Comparison of ENCODE assay signal across 8 mouse cellular contexts in the genomic region with DNA sequence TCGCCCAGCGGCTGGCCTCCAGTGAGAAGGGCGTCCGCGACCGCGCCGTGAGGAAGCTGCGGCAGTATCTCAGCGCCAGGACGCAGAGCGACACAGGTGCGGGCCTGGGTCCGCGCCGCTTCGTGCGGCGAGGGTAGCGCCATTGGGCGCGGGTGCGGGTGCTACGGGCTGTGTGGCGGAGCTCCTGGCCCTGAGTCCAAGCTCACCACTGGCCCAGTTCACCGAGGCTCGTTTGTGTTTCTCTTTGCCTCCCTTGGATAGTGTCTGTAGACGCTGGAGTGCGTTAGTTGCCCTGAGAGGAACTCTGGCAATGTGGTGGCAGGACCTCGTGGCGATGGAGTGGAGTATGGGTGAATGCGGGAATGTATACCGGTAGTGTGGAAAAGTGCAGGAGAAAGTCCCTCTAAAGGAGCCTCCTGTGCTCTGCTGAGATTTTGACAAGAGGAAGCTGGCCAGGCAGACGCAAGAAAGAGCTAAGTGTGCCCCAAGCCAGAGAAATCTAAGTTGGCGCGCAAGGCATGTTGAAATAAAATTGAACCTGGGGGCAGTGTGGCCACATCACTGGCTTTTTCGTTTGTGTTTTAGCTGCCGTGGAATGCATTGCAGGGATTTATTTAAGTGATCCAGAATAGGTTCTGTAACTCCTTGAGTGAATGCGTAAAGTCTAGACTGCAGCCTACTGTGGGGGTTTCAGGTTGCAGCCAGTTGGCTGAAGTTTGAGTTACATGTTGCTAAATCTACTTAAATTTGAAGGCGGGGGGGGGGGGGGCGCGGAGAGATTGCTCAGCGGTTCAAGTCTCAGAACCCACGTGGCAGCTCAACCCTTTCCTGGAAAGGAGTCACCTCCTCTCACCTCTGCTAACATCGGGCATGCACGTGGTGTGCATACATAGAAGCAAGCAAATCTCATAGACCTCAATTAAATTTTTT. TPM values are rescaled to one million over a fixed set of nuclear protein-coding genes. Genes with fewer than 3 reads are reported as not detected.
DNase-seq lines count a peak whose midpoint lies in the region; ATAC-seq and TF ChIP-seq lines count a peak whose summit lies in the region.

No protein-coding gene starts in this region.

- peak; percentile 64; the same call in 1 of the 2 replicates for ATAC-seq in midbrain, embryonic 14.5 days (ENCODE audit: low FRiP score, low TSS enrichment)

- no peaks in the 10 kb centered on the region for H3K9me3 ChIP-seq in midbrain, embryonic 14.5 days (ENCODE audit: control insufficient read depth, low read length)

- no peak for TF ChIP-seq CTCF in cerebellum, adult 2 months (IDR thresholded peaks at IDR 0.05; ENCODE audit: borderline replicate concordance, insufficient read depth, low read depth, low read length)

- H3K4me3 ChIP-seq in cerebellum, adult 2 months (replicated peaks; ENCODE audit: insufficient read depth, low read depth, low read length): peak overlapping the region; percentile 89
- peak overlapping the region; percentile 90 for H3K4me3 ChIP-seq in midbrain, embryonic 14.5 days (replicated peaks; ENCODE audit: low read depth, low read length)

- no peaks in the 10 kb centered on the region for H3K36me3 ChIP-seq in midbrain, embryonic 14.5 days (ENCODE audit: control insufficient read depth, insufficient read depth, low read length)

- no peak for DNase-seq in cerebellum, adult 2 months
- no peak for DNase-seq in cerebellum, adult 18-20 months
- peak; percentile 49 for DNase-seq in 3T3-L1 (ENCODE audit: low read depth, low spot score)
- peak; percentile 26 for DNase-seq in c-Kit-positive CD71-positive TER-119-positive erythroid progenitor cells, embryonic 14.5 days (ENCODE audit: low spot score)
- DNase-seq in induced T-regulatory cell, adult 2 months (ENCODE audit: low read depth): peak; percentile 50
- DNase-seq in midbrain, embryonic 14.5 days: peak; percentile 36
- no peak for DNase-seq in left cerebral cortex, adult 9 months (ENCODE audit: low spot score in 2 of 2)
- DNase-seq in ovary, adult 18-20 months (ENCODE audit: low spot score): no peak

- H3K4me2 ChIP-seq in midbrain, embryonic 14.5 days (ENCODE audit: low read length): peak overlapping the region; percentile 84

- 1% methylated on average over 46 of the region's 46 CpGs for WGBS in cerebellum, adult 2 months
- WGBS in midbrain, embryonic 14.5 days: under 1% methylated on average over 46 of the region's 46 CpGs

- H3K27ac ChIP-seq in cerebellum, adult 2 months (ENCODE audit: insufficient read depth, low read length): no peak overlapping the region
- peak overlapping the region; percentile 76 for H3K27ac ChIP-seq in midbrain, embryonic 14.5 days (replicated peaks; ENCODE audit: low read depth, low read length)

- no peaks in the 10 kb centered on the region for H3K27me3 ChIP-seq in cerebellum, adult 2 months (ENCODE audit: control insufficient read depth, insufficient read depth, low read length)
- H3K27me3 ChIP-seq in midbrain, embryonic 14.5 days (ENCODE audit: control insufficient read depth, insufficient read depth, low read length): no peaks in the 10 kb centered on the region

- no peak; the same call in 1 of the 2 replicates for TF ChIP-seq POLR2A in cerebellum, adult 2 months (IDR thresholded peaks at IDR 0.05; ENCODE audit: borderline replicate concordance, insufficient read depth, low read length)

- H3K9ac ChIP-seq in midbrain, embryonic 14.5 days (replicated peaks; ENCODE audit: low read length): peak overlapping the region; percentile 76

- H3K4me1 ChIP-seq in cerebellum, adult 2 months (ENCODE audit: control insufficient read depth, insufficient read depth, low read length): no peaks in the 10 kb centered on the region
- H3K4me1 ChIP-seq in midbrain, embryonic 14.5 days (ENCODE audit: control insufficient read depth, insufficient read depth, low read length): peaks cover 12% of the 10 kb centered on the region

RNA-seq across cellular contexts. Expression of gene Hsf2bp, which starts 0.6 kb away (rescaled TPM):
- polyA plus RNA-seq in cerebellum, adult 2 months (2012; rRNA removed): 0.29 and 0.36 TPM in 2 replicates
- 0.43 and 0.47 TPM in 2 replicates for polyA plus RNA-seq in midbrain, embryonic 14.5 days (2014; fragmentation: Nextera tagmentation; extraction: Ambion mirVana)

RNA-seq across cellular contexts. Expression of gene Rrp1b, which starts 0.9 kb away (rescaled TPM):
- polyA plus RNA-seq in cerebellum, adult 2 months (2012; rRNA removed): 16.9 and 17.3 TPM in 2 replicates
- 35.3 and 38.8 TPM in 2 replicates for polyA plus RNA-seq in midbrain, embryonic 14.5 days (2014; fragmentation: Nextera tagmentation; extraction: Ambion mirVana)

Comparison
In these comparisons a context has a peak if more than half of its experiments do, and no peak if none do; other contexts are left out.
1. DNase-seq: peak in 3T3-L1 (single experiment), c-Kit-positive CD71-positive TER-119-positive erythroid progenitor cells, embryonic 14.5 days (single experiment), induced T-regulatory cell, adult 2 months (single experiment) and midbrain, embryonic 14.5 days (single experiment); none in cerebellum, adult 2 months (0 of 2), cerebellum, adult 18-20 months (0 of 2), left cerebral cortex, adult 9 months (0 of 2) and ovary, adult 18-20 months (single experiment).